Mouse (Mus musculus): ENCODE results near the gene Cdk19. TPM values are rescaled to one million over a fixed set of nuclear protein-coding genes. Genes with fewer than 3 reads are reported as not detected.

Cdk19 gene
- total and polyA plus RNA-seq, 3 experiments: 3.3 to 4.7 (median 4.0) TPM

GRCm38 (mm10) chr10:40448444-40448843, 109.1 kb downstream of the Cdk19 start:
- Histone ChIP-seq H3K27ac (ENCODE audit: insufficient read depth, low read depth) (no peak overlapping the region), H3K79me2 (replicated peaks; ENCODE audit: control insufficient read depth, extremely low read depth, insufficient read depth, poor library complexity, severe bottlenecking) (no peaks in the 10 kb centered on the region; the same call in 1 of the 2 replicates), H3K9ac (ENCODE audit: insufficient read depth, low read depth) (no peak overlapping the region), H3K36me3 (replicated peaks in 1 of 2; ENCODE audit: control insufficient read depth in 1 of 2, insufficient read depth in 1 of 2, low read length in 1 of 2) (no peaks in the 10 kb centered on the region), H3K4me3 (replicated peaks in 1 of 3; ENCODE audit: low read depth in 2 of 3, low read length in 2 of 3, poor library complexity in 1 of 3) (no peak overlapping the region), H3K4me1 (ENCODE audit: control insufficient read depth in 1 of 2, insufficient read depth in 2 of 2) (peaks cover 0 to 15% of the 10 kb centered on the region in 2 experiments; a peak in 2 of 4 replicates), H3K27me3 (replicated peaks) (no peaks in the 10 kb centered on the region), H3K4me2 (ENCODE audit: insufficient read depth, low read depth, poor library complexity, severe bottlenecking) (no peak overlapping the region), H3K9me3 (replicated peaks; ENCODE audit: low read length) (no peaks in the 10 kb centered on the region)
- in situ Hi-C loops (cut with MboI; ENCODE audit: low pct_ligation_motif_present, low pct_unique_long_range_greater_than_20kb, low sequenced_read_pairs) (no loop called here), dilution Hi-C loops (cut with MboI; ENCODE audit: extremely low pct_ligation_motif_present, extremely low pct_unique_long_range_greater_than_20kb, low sequenced_read_pairs) (no loop called here)
- DNase-seq (ENCODE audit: extremely low read depth): no peak
- TF ChIP-seq ELF1 (IDR thresholded peaks at IDR 0.05; ENCODE audit: low read depth, low read length): no peak
- no peak for TF ChIP-seq CTCF (conservative IDR thresholded peaks at IDR 0.05 in 1 of 2, IDR thresholded peaks at IDR 0.05 in 1 of 2; ENCODE audit: low read depth in 2 of 2, low read length in 2 of 2)
- no peak for TF ChIP-seq JUND (conservative IDR thresholded peaks at IDR 0.05; ENCODE audit: low read depth, low read length)
- no peak for TF ChIP-seq E2F4 (IDR thresholded peaks at IDR 0.05; ENCODE audit: insufficient replicate concordance, low read depth, low read length)
- no peak for TF ChIP-seq NRF1 (IDR thresholded peaks at IDR 0.05; ENCODE audit: low read depth, low read length)
- TF ChIP-seq MEF2A (IDR thresholded peaks at IDR 0.05; ENCODE audit: borderline replicate concordance, low read depth, low read length): no peak
- TF ChIP-seq TCF12 (IDR thresholded peaks at IDR 0.05; ENCODE audit: low read depth, low read length): no peak
- no peak for TF ChIP-seq POLR2A (IDR thresholded peaks at IDR 0.05; ENCODE audit: low read depth, low read length)
- TF ChIP-seq MAZ (IDR thresholded peaks at IDR 0.05; ENCODE audit: low read depth, low read length): no peak
- no peak for TF ChIP-seq UBTF (IDR thresholded peaks at IDR 0.05; ENCODE audit: low read depth, low read length)
- no peak for TF ChIP-seq TBP (conservative IDR thresholded peaks at IDR 0.05; ENCODE audit: low read depth, low read length)
- no peak for TF ChIP-seq MAX (IDR thresholded peaks at IDR 0.05; ENCODE audit: low read length)
- no peak for TF ChIP-seq SMC3 (IDR thresholded peaks at IDR 0.05; ENCODE audit: low read depth, low read length)
- no peak for TF ChIP-seq POLR2AphosphoS2 (IDR thresholded peaks at IDR 0.05; ENCODE audit: low read depth, low read length)
- TF ChIP-seq MYC (IDR thresholded peaks at IDR 0.05; ENCODE audit: low read depth, low read length): no peak

- no peak overlapping the region for H3K4me3 ChIP-seq (replicated peaks in 1 of 3; ENCODE audit: low read depth in 2 of 3, low read length in 2 of 3, poor library complexity in 1 of 3)
- H3K79me2 ChIP-seq (replicated peaks; ENCODE audit: control insufficient read depth, extremely low read depth, insufficient read depth, poor library complexity, severe bottlenecking): no peaks in the 10 kb centered on the region; the same call in 1 of the 2 replicates
- dilution Hi-C loops (cut with MboI; ENCODE audit: extremely low pct_ligation_motif_present, extremely low pct_unique_long_range_greater_than_20kb, low sequenced_read_pairs) (no loop called here), in situ Hi-C loops (cut with MboI; ENCODE audit: low pct_ligation_motif_present, low pct_unique_long_range_greater_than_20kb, low sequenced_read_pairs) (no loop called here)
- DNase-seq (ENCODE audit: extremely low read depth): no peak
- no peak overlapping the region for H3K4me2 ChIP-seq (ENCODE audit: insufficient read depth, low read depth, poor library complexity, severe bottlenecking)
- no peaks in the 10 kb centered on the region for H3K9me3 ChIP-seq (replicated peaks; ENCODE audit: low read length)
- H3K36me3 ChIP-seq (replicated peaks in 1 of 2; ENCODE audit: control insufficient read depth in 1 of 2, insufficient read depth in 1 of 2, low read length in 1 of 2): peaks cover 3 to 5% of the 10 kb centered on the region in 2 experiments
- no peaks in the 10 kb centered on the region for H3K27me3 ChIP-seq (replicated peaks)
- TF ChIP-seq PAX5 (IDR thresholded peaks at IDR 0.05; ENCODE audit: low read length): no peak
- no peak for TF ChIP-seq MEF2A (IDR thresholded peaks at IDR 0.05; ENCODE audit: borderline replicate concordance, low read depth, low read length)
- TF ChIP-seq CTCF (conservative IDR thresholded peaks at IDR 0.05 in 1 of 2, IDR thresholded peaks at IDR 0.05 in 1 of 2; ENCODE audit: low read depth in 2 of 2, low read length in 2 of 2): no peak
- no peak for TF ChIP-seq HCFC1 (IDR thresholded peaks at IDR 0.05; ENCODE audit: low read depth, low read length)
- TF ChIP-seq EP300 (IDR thresholded peaks at IDR 0.05; ENCODE audit: low read length): no peak
- TF ChIP-seq TBP (conservative IDR thresholded peaks at IDR 0.05; ENCODE audit: low read depth, low read length): no peak
- TF ChIP-seq USF1 (IDR thresholded peaks at IDR 0.05; ENCODE audit: low read depth, low read length): no peak
- no peak for TF ChIP-seq ZKSCAN1 (IDR thresholded peaks at IDR 0.05; ENCODE audit: borderline replicate concordance, low read depth, low read length)
- TF ChIP-seq E2F4 (IDR thresholded peaks at IDR 0.05; ENCODE audit: insufficient replicate concordance, low read depth, low read length): no peak
- TF ChIP-seq NELFE (IDR thresholded peaks at IDR 0.05; ENCODE audit: low read depth, low read length): no peak
- TF ChIP-seq CHD2 (IDR thresholded peaks at IDR 0.05; ENCODE audit: low read length): no peak
- TF ChIP-seq MXI1 (IDR thresholded peaks at IDR 0.05; ENCODE audit: low read depth, low read length): no peak
- TF ChIP-seq RCOR1 (conservative IDR thresholded peaks at IDR 0.05; ENCODE audit: low read depth, low read length): no peak
- no peak overlapping the region for H3K9ac ChIP-seq (ENCODE audit: insufficient read depth, low read depth)
- peaks cover 0 to 15% of the 10 kb centered on the region in 2 experiments; a peak in 2 of 4 replicates for H3K4me1 ChIP-seq (ENCODE audit: control insufficient read depth in 1 of 2, insufficient read depth in 2 of 2)
- H3K27ac ChIP-seq (ENCODE audit: insufficient read depth, low read depth): no peak overlapping the region
Measured at GRCm38 (mm10) chr10:40449571-40449970, 110.2 kb downstream of the Cdk19 start.

Data from CH12.LX (cell line).